Mouse (Mus musculus): Measurements from ENCODE around the gene Cetn3.

Gene Cetn3

DNA sequence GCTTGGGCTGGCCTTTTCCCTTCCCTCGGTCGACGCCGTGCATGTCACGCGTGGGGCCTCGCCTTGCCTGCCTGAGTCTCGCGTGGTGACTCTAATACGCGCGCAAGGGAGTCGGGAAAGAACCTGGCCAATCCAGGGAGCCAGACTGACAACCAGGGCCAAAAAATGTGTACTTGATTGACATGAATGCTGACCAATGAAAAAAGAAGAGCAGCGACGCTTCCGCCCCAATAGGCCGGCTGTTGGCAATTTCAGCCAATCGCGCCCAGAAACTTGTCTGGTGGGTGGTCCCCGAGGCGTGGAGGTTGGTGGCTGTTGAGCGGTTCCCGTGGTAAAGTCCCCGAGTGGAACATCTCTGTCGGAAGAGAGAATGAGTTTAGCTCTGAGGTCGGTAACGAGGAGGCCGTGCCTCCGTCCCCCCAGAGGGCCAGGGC is at the start of gene Cetn3:
Cetn3 (plus strand) TSS at position 107 of the 434 bp plus-strand sequence.
- peak; percentile 95 for DNase-seq (ENCODE audit: low read depth)

DNA sequence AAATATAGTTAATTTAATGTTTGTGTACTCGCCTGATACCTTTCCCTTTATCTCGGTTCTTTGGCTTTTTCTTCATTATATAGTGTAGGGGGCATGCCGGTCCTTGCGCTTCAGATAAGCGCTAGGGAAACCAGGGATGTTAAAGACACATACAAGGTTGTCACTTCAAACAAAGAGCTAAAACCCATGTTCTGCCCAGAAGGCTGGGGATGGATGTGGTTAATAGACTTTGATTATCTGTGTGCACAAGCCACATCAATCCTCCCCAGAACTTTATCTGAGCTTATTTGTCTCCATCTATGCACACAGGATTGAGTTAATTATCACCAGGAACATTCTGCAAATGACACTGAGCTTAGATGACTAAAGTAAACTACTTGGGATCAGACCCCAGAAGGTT is 46.3 kb upstream of the Cetn3 start:
- DNase-seq (ENCODE audit: low read depth): no peak

DNA sequence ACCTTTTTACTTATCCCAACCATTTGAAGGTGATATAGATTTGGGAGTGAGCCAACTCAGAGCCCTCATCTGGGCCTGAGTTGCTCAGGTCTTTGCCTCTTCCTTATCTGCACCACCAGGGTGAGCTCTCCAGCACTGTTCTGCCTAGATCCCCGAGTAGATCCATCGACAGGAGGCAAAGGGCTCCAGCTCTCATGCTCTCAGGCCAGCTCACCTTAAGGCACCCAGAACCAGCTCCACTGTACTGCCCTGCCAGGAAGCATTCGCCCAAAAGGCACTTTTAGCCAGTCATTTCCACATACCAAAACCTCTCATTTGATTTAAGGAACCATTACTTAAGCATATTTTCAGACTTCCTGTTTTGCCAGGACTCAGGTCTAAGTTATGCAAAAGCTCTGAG is 42.0 kb upstream of the Cetn3 start:
- peak; percentile 44 for DNase-seq (ENCODE audit: low read depth)

DNA sequence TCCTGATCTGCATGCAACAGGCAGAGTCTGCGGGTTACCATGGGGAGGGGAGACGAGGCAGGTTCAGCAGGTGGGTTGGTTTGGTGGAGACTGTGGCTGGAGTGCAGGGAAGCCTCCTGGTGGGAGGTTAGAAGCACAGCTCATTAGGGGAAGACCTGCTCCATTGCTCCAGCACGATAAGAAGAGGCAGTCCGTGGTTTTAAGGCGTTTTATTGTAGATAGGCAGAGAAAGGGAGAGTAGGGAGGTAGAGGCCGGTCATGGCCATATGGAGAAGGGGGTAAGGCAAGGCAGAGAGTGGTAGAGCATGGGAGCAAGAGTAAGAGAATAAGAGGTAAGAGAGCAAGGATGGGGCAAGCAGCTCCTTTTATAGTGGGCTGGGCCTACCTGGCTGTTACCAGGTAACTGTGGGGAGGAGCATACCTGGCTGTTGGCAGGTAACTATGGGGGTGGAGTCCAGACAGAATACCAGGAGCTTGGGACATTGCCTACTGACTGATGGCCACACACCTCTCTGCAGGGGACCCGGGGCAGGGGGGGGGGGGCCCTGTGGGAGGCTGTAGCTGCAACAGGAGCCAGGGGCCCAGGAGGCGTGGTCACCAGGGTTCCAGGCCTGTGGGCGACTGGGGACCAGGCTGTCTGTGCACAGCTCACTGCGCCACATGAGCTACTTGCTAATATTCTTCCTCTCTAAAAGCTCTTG is 39.3 kb upstream of the Cetn3 start:
- DNase-seq (ENCODE audit: low read depth): no peak

DNA sequence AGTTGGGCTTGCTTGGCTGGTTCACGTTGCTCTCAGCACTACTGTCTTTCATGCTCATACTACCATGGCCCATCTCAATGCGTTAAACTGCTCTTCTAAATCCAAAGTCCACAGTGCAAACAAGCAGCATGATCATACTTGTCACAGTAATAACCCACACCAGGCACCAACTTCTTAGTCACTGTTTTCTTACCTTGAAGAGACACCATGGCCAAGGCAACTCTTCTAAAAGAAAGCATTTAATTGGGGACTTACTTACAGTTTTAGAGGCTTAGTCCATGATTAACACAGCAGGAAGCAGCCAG is 38.8 kb upstream of the Cetn3 start:
- no peak for DNase-seq (ENCODE audit: low read depth)

DNA sequence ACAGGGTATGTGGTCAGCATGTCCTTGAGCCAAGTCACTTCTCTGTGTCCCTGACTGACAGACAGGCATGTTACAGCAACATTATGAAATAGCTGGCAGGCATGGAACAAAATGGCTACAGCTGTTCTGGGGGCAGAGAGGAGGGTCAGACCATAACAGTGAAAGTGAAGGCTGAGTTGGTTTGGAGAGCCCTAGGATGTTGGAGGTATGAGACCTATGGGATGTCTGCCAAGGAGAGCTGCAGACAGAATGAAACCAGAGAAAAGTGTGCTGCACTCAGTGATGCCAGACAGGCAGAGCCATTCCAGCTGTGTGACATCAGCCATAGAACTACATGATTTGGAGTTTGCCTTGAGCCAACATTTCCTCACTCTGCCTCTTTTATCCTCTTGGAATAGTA is 28.0 kb upstream of the Cetn3 start:
- DNase-seq (ENCODE audit: low read depth): no peak

DNA sequence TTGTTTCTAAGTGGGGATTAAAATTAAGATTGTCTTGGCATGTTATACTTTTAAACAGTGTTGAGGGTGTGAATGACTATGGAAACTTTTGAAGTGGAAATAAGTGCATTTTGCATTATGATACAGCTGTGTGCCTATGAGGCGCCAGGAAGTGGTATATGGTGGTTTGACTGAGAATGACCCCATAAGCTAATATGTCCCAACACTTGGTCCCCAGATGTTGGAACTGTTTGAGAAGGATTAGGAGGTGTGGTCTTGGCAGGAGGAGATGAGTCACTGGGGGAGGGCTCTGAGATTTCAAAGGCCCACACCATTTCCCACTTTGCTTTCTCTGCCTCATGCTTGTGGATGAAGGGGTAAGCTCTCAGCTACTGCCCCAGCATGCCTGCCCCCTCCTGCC is 27.6 kb upstream of the Cetn3 start:
- DNase-seq (ENCODE audit: low read depth): no peak

DNA sequence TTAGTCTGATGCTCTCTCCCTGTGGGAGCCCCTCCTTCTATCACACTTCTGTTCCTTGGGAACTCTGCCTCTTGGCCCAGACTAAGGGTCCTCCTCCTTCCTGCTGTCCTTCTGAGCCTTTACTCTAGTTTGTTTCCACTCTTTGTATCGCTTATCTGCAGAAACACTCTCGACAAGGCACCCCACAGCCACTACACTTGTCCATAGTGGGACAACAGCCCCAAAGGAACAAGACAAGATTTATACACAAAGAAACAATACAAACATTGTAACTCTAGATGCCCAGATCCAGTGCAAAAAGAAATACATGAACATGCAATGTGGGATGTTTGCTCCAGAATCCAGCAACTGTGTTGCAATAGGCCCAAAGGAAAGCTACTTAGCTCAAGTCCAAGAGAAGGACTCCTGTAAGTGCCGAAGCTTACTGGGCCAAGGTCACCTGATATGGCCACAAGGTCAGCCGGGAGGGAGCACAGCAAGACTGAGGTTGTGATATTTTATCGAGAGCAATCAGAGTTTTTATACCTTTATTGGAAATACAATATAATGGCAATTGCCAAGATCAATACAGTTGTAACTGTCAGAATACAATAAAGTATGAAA is 25.7 kb upstream of the Cetn3 start:
- DNase-seq (ENCODE audit: low read depth): no peak

DNA sequence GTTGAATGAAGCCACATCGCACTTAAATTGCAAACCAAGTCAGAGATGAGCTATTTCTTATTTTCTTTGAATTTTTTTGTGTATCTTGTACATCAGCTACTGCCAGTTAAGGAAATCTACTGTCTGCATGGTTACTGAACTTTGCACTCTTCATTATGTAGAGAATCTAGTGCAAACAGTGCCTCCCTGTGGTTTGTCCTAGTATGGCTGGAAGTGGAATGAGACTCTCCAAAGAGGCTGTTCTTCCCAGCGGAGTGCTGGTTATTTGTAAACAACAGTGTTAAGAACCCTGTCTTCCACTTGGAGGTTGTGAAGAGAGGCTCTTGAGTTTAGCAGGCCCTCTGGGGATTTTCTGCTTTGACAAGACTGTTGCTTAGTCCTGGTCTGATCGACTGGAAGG is 22.5 kb upstream of the Cetn3 start:
- DNase-seq (ENCODE audit: low read depth): no peak

DNA sequence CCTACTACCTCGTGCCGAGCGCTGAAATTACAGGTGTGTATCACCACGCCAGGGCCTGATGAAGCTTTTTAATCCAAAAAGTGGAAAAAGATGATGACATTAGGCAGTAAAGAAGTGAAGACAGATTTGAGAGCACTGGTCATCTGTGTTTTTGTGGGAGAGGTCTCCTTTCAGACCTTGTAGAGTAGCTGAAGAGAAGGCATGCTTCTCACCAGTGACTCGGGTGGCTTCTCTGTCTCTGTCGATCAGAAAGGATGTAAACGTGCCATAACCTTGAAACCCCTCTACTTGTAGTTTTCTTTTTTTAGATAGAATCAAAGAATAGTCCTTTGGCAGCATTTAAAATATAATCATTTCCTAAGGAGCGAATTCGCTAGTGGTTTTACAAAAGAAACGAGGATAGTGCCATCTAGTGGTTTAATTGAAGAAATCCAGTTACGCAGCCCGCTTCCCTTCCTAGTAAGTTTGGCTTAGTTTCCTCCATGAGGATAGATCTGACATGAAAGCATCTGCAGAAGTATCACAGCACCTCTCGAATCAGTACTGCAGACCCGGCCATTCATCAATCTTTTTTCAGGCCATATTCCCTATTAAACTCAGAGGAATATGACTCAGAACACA is 21.2 kb upstream of the Cetn3 start:
- DNase-seq (ENCODE audit: low read depth): no peak

DNA sequence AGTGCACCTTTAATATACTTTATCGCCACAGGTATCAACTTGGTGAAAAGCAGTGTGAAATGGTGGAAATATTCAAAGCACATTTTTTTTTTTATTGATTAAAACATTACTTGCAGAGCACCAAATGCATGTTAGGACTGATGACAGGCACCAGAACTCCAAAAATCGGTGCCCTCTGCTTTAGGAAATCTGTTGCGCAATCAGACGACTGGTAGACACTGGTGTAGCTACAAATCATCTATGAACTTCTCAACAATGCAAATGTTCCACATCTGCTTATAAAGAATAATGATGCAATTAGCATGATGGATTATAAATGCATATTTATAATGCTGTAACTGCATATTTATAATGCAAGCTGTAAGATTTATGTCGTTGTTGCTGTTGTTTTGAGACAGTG is 18.7 kb upstream of the Cetn3 start:
- no peak for DNase-seq (ENCODE audit: low read depth)

DNA sequence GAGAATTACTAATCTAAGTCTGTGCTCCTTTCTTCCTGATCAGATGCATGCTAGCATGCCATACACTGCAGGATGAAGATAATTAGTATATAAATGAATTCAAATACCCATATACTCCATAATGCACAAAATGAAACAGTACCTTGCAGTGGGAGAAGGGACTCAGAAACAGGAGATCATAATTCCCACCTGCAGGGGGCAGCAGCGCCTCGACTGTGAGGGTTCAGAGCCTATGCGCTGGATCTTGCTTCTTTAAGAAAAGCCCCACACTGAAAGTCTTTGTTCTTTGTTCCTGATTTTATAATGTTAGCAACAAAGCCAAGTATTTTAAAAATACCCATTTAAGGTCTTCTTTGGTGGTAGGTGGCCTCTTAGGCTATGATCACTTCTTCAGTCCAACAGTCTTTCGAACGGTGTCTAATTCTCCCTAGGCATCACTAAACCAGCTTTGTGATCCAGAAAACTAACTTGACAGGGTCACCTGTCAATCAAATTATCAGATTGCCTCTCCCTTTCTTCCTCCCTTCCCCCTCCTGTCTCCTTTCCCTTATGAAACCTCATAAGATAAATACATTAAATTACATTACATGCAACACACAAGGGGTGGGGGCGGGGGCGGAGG is 15.7 kb upstream of the Cetn3 start:
- DNase-seq (ENCODE audit: low read depth): no peak

DNA sequence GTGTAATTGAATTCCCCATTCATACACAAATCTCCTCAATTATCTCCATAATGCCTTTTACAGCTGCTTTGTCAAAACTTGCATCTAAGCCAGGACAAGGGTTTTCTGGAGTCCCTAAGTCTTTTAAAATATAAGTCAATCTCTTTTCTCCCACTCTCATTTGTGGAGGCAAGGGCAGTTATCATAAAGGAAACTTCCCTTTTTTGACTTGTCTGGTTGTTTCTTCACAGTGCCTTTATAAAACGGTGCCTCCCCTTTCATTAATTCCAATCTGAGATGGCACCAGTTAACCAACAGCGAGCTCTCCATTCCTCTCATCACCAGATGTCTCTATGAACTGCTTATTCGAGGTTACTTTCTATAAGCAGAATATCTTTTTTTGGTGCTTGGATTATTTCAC is 6.7 kb upstream of the Cetn3 start:
- DNase-seq (ENCODE audit: low read depth): no peak

DNA sequence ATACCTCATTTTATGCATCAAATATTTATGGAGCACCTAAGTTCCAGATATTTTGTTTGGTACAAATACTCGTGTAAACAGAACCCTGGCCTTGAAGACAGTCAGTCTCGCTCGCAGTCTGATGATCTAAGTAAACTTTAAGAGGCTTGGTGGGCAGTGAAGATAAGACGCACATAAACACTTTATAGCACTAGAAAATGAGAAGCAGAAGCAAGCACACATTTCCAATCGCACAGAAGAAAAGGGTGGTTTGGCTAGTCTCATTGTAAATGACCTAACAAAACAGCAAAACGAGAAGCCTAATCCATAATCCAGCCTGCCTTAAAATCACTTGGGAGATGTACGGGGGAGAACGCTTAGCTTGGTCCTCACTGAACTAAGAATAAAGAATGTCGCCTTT is 402 bp upstream of the Cetn3 start:
- no peak for DNase-seq (ENCODE audit: low read depth)

DNA sequence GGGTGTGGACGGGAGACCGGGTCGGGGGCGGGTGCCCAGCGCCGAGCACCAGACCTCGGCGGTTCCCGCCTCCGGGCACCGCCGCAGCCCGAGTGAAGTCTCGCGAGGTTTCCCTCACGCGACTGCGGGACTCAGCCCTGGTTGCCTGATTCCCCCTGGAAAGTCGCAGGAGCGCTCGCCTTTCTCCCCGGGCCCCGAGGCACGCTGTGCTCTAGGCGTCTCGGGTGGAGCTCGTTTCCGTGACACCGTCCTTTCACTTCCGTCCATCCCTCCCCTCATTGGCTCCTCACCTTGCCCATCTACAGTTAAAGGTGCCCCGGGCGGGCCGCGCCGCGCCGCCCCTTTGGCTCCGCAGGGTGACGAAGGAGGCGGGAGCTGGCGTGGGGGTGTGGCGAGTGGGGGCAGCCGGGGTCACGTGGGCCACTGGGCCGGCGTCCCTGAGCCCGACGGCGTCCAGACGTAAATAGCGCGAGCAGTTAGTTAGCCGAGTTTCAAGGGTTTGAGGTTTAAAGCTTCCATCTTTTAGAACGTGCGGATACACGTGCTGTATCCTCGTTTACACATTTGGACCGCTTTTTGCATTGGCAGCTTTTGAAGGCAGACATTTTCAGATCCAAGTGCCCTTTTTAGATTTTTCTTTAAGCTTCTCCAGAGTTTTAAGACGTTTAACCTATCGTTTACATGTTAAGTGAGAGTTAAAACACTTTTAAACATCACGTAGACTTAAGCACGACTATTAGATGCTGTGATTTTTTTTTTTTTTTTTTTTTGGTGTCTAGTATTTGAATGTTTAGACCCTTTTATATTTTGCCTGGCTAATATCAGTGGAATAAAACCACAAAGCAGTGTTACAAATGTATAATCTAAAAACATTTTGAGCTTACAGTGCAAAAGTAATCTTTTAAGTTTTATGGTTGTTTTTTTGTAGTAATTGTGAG is 797 bp downstream of the Cetn3 start:
- DNase-seq (ENCODE audit: low read depth): peak; percentile 94

DNA sequence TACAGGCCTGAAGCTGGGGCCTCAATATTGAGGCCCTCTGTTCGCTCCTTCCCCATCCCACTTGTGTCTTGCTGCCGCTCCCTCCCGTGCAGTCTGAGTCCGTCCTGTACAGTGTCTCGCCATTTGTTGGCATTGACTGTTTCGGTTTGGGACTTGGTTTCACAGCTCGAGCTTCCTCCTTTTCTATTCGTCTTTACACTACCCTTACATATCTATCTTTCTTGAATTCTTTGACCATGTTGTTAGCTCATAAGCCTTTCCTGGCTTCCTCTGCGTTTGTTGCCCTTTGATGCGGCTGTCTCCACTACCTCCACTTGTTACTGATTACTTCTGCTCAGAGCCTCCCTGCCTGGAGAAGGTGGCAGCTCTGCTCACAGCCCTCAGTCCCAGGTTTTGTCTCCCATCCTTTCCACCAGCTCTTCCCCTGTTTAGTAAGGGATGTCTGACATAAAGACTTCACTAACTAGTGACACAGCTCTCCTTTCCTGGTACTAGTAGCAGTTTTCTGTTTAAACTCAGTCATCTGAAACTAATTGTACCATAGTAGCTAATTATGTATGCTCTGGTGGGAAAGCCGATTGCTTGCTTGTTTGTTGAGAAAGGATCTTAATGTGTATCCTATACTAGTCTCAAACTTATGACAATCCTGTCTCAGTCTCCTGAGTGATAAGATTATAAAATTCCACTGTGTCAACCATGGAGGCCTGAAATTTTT is 3.0 kb downstream of the Cetn3 start:
- no peak for DNase-seq (ENCODE audit: low read depth)

DNA sequence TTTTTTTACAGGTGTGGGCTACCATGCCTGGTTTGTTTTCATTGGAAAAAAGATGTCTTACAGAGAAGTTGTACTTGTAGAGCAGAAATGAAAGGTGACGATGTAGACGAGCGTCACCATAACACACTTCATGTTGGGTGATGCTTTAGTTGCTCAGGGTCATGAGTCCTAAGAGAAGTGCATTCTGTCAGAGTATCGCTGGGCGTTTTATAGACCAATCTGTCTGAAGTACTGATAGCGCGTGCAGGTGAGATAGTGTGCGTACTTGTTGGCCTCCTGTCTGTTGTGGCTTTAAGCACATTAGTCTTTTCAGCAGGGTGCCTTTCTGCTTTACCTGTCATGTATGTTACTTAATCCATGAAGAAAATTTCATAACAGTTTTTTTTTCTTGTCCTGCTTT is 7.3 kb downstream of the Cetn3 start:
- no peak for DNase-seq (ENCODE audit: low read depth)

DNA sequence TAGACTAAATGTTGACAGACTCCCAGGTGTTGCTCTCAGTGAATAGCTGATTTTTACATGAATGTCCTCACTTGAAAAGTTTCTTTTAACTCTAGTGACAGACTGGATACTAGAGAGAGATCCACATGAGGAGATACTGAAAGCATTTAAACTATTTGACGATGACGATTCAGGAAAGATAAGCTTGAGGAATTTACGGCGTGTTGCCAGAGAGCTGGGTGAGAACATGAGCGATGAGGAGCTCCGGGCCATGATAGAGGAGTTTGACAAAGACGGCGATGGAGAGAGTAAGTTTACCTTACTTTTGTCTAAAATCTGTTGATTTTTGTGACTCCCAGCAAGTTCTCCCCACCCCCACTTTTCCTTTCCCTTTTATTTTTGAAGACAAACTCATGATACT is 9.0 kb downstream of the Cetn3 start:
- no peak for DNase-seq (ENCODE audit: low read depth)

DNA sequence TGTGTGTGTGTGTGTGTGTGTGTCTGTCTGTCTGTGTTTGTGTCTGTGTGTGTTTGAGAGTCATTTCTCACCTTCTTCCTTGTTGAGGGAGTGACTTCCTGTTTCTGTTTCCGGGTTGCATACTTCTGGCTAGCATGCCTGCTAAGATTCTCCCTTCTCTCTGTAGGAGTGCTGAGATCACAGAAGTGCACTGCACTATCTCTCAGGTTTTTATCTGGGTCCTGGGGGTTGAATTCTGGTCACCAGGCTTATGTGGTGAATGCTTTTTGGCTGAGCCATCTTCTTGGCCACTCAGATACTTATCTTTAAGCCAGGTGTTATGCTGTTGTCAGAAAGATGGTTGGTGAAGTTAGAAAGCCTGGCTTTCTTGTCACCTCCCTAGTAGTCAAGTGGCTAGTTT is 11.0 kb downstream of the Cetn3 start:
- no peak for DNase-seq (ENCODE audit: low read depth)

DNA sequence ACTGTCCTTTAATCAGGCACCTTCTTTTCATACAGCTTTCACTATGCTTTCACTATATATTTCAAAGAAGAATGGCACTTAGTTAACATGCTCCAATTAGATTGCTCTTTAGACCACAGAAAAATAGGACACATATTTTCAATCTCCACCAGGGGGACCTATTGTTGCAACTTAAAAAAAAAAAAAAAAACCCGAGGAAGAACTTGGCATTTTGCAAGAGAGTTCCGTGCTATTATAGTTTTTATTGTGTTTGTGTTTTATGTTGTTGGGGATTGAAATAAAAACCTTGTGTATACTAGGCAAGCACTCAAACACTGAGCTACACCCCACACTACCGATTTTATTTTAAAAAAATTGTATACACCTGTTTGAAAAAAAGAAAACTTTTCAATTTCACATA is 18.2 kb downstream of the Cetn3 start:
- no peak for DNase-seq (ENCODE audit: low read depth)

DNA sequence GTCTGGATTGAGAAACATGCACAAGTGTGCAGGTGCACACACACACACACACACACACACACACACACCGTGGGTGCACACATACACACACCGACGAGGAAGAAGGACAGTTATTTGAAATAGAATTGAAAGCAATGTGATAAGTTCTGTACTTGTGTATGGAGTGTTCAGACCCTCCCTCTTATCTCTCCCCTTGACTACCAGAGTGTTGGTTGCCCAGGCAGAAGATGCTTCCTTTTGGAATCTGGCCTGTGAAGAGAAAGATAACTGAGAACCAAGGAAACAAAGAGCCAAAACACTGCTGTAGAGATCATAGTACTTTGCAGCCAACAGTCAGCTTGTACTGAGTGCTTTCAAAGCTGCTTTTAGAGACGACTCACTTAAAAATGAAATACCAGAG is 20.8 kb downstream of the Cetn3 start:
- no peak for DNase-seq (ENCODE audit: low read depth)

DNA sequence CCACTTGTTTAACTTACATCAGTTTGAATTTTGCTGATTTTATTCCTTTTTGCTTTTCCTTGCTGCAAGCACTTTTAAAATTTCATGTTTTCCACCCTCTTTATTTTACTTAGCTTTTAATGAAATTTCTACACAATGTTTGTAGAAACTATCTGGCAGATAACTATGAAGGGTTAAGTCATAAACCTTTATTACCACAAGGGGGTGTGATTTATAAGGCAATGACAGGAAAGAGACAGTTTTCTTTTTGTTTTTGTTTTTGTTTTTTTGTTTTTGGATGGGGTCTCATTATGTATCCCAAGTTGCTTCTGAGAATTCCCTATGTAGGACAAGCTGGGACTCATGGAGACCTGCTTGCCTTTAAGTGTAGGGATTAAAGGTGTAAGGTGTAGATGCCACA is 39.9 kb downstream of the Cetn3 start:
- no peak for DNase-seq (ENCODE audit: low read depth)
